Mouse (Mus musculus) gastrocnemius, postnatal 14 days (tissue): ENCODE results near the gene Tmem200a. TPM values are rescaled to one million over a fixed set of nuclear protein-coding genes. Genes with fewer than 3 reads are reported as not detected.

Experiments
- DNase-seq: peaks from one replicate; pipeline ENCODE4 v3.0.0; 2021; ENCODE audit warnings: mixed read lengths
- intact Hi-C: fragments of 180-260 bp; cut with DNase I; formaldehyde crosslinking; loops from one replicate; pipeline ENCODE4 v1.15.1; 2025; ENCODE audit warnings: low total_unique reads
- total RNA-seq, 2 experiments: library from RNA; stranded (reverse); gene quantifications; 2 replicates each; pipeline ENCODE4 v1.2.3; 2021

Tmem200a gene
- total RNA-seq, 2 experiments from 2014 or later, result 0.40 to 1.4 TPM

GRCm38 (mm10) chr10:25999291-25999930, 79.4 kb downstream of the Tmem200a start:
- intact Hi-C loops, result no loop called here
- no peak for DNase-seq

GRCm38 (mm10) chr10:25984056-25984455, 94.8 kb downstream of the Tmem200a start:
- intact Hi-C loops, result no loop called here
- no peak for DNase-seq

- DNase-seq, result no peak
- intact Hi-C loops, result no loop called here
These were observed 96.2 kb downstream of the Tmem200a start for GRCm38 (mm10) chr10:25982617-25983016.

- no peak for DNase-seq
- intact Hi-C loops, result no loop called here
These were observed 116.0 kb downstream of the Tmem200a start for GRCm38 (mm10) chr10:25962863-25963262.

GRCm38 (mm10) chr10:25961066-25961465, 117.8 kb downstream of the Tmem200a start:
- intact Hi-C loops, result no loop called here
- DNase-seq, result no peak

GRCm38 (mm10) chr10:25958762-25959753, 119.8 kb downstream of the Tmem200a start:
- DNase-seq, result no peak
- intact Hi-C loops, result no loop called here

GRCm38 (mm10) chr10:25954641-25955228, 124.1 kb downstream of the Tmem200a start:
- intact Hi-C loops, result no loop called here
- no peak for DNase-seq

GRCm38 (mm10) chr10:25952838-25953237, 126.0 kb downstream of the Tmem200a start:
- DNase-seq, result no peak
- intact Hi-C loops, result no loop called here

- intact Hi-C loops, result no loop called here
- no peak for DNase-seq
These were observed 126.7 kb downstream of the Tmem200a start for GRCm38 (mm10) chr10:25952150-25952549.

- intact Hi-C loops, result no loop called here
- no peak for DNase-seq
These were observed 133.0 kb downstream of the Tmem200a start for GRCm38 (mm10) chr10:25945866-25946265.

- no peak for DNase-seq
- intact Hi-C loops, result no loop called here
These were observed 134.2 kb downstream of the Tmem200a start for GRCm38 (mm10) chr10:25944641-25945040.

GRCm38 (mm10) chr10:25931796-25932195, 147.1 kb downstream of the Tmem200a start:
- intact Hi-C loops, result no loop called here
- DNase-seq, result no peak

- intact Hi-C loops, result no loop called here
- no peak for DNase-seq
These were observed 149.3 kb downstream of the Tmem200a start for GRCm38 (mm10) chr10:25929401-25930150.

- no peak for DNase-seq
- intact Hi-C loops, result no loop called here
These were observed 149.9 kb downstream of the Tmem200a start for GRCm38 (mm10) chr10:25928861-25929368.

- no peak for DNase-seq
- intact Hi-C loops, result no loop called here
These were observed 150.4 kb downstream of the Tmem200a start for GRCm38 (mm10) chr10:25928448-25928786.

GRCm38 (mm10) chr10:25927553-25928447, 151.1 kb downstream of the Tmem200a start:
- intact Hi-C loops, result no loop called here
- no peak for DNase-seq

- intact Hi-C loops, result no loop called here
- no peak for DNase-seq
These were observed 158.1 kb downstream of the Tmem200a start for GRCm38 (mm10) chr10:25920640-25921278.

GRCm38 (mm10) chr10:25918103-25918502, 160.7 kb downstream of the Tmem200a start:
- intact Hi-C loops, result no loop called here
- no peak for DNase-seq
